Mouse (Mus musculus): Measurements from ENCODE around the gene Chst5.

DNA sequence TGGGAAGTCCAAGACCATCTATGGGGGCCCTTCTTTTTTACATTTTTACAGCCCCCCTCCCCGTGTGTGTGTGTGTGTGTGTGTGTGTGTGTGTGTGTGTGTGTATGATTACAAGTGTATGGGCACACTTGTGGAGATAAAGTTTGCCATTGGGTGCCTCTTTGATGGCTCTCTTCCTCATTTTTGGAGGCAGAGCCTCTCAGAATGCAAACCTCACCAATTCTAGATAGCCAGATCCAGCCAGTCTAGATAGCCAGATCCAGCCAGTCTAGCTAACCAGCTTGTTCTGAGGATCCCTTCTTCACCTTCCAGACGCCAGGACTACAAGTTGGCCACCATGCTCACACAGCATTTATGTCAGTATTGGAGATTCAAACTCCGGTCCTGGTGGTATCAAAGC lies 39.0 kb downstream of the Chst5 start:
- TF ChIP-seq POLR2A (IDR thresholded peaks at IDR 0.05; ENCODE audit: extremely low read depth, insufficient read depth, low read length) (no peak), CTCF (IDR thresholded peaks at IDR 0.05; ENCODE audit: extremely low read depth, insufficient read depth, low read length) (no peak)
